Mouse (Mus musculus) lung, adult 2 months (tissue): ENCODE data around the gene Oxct1. TPM values are rescaled to one million over a fixed set of nuclear protein-coding genes. Genes with fewer than 3 reads are reported as not detected.
A peak's percentile ranks its signal among the peaks of the same experiment; 100 is the strongest.

ENCODE experiments used
- DNase-seq: peaks from one replicate; pipeline ENCODE4 v3.0.0; 2022
- H3K4me1 ChIP-seq: fragments of 200-500 bp; 2 replicates; pipeline ENCODE4 v1.6.1; 2011; ENCODE audit warnings: low read length; ENCODE audit not compliant: control insufficient read depth, insufficient read depth
- H3K4me3 ChIP-seq: fragments of 200-500 bp; replicated peaks from 2 replicates; pipeline ENCODE3; 2011; ENCODE audit warnings: low read depth, mild to moderate bottlenecking, control low read depth, low read length; ENCODE audit errors: extremely low read depth
- CTCF ChIP-seq: fragments of 200-500 bp; IDR thresholded peaks from 2 replicates; pipeline ENCODE4 v1.5.1; 2011; ENCODE audit warnings: mild to moderate bottlenecking, low read length, control low read depth; ENCODE audit not compliant: insufficient read depth
- POLR2A ChIP-seq: fragments of 200-500 bp; IDR thresholded peaks from 2 replicates; pipeline ENCODE4 v1.6.1; 2011; ENCODE audit warnings: low read depth, mild to moderate bottlenecking, control low read depth, low read length, borderline replicate concordance; ENCODE audit errors: extremely low read depth
- WGBS: fragments of 180-500 bp; shearing (Covaris S2); methylation state at CpG from one replicate; pipeline ENCODE4 v1.1.7; 2018; 5-methylcytosine and 5-hydroxymethylcytosine counted together
- polyA plus RNA-seq: library from polyadenylated mRNA; depleted of rRNA; stranded (reverse); fragments of >200 nt; gene quantifications from 2 replicates; pipeline ENCODE4 v1.2.3, GENCODE M21; 2012

Gene Oxct1
- polyA plus RNA-seq, 1 experiment: 26.6 TPM

DNA sequence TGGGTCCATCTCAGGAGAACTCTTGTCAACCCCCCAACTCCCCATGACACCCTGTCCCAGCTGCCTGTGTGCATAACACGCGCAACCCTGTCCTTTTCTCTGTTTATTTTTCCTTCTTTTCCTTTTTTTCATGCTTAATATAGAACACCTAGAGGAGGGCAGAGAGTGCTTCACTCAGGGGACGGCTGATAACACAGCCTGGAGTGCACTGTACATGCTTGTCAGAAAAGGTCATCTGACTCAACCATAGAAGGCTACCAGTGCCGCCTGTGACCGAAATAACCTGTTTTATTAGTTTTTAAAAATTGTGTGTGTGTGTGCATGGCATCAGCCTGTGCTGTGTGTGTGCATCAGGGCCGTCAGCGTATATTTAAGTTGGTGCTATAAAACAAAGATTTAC is 37.8 kb downstream of the Oxct1 start:
- H3K4me3 ChIP-seq: no peak overlapping the region
- peak; percentile 7 for DNase-seq
- TF ChIP-seq POLR2A: no peak
- TF ChIP-seq CTCF: no peak
- 63% methylated on average over 7 of the region's 7 CpGs for WGBS
- H3K4me1 ChIP-seq: no peaks in the 10 kb centered on the region

DNA sequence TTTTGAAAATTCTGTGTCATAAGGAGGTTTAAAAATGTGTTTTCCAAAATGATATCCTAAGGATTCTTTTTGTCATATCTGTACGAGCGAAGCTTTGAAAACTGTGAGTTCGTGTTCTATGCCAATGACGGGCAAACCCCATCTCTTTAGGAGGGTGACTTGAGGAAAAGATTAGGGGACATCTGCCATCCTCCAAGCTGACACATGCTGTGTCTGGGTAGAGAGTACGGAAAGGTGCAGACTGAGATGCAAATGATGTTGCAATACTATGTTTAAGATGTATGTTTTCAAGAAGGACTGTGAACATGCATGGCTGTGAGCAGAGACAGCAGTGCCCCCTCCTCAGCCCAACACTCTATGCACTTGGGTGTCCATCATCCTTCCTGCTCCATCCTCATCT is 38.5 kb downstream of the Oxct1 start:
- 93% methylated on average over 5 of the region's 5 CpGs for WGBS
- DNase-seq: no peak
- no peak overlapping the region for H3K4me3 ChIP-seq
- no peak for TF ChIP-seq POLR2A
- no peak for TF ChIP-seq CTCF
- no peaks in the 10 kb centered on the region for H3K4me1 ChIP-seq

GRCm38 (mm10) chr15:4067273-4067990 is 41.2 kb downstream of the Oxct1 start:
- DNase-seq: no peak
- 78% methylated on average over 5 of the region's 5 CpGs for WGBS
- Histone ChIP-seq H3K4me3 (no peak overlapping the region), H3K4me1 (no peaks in the 10 kb centered on the region)
- TF ChIP-seq CTCF: no peak
- TF ChIP-seq POLR2A: no peak

DNA sequence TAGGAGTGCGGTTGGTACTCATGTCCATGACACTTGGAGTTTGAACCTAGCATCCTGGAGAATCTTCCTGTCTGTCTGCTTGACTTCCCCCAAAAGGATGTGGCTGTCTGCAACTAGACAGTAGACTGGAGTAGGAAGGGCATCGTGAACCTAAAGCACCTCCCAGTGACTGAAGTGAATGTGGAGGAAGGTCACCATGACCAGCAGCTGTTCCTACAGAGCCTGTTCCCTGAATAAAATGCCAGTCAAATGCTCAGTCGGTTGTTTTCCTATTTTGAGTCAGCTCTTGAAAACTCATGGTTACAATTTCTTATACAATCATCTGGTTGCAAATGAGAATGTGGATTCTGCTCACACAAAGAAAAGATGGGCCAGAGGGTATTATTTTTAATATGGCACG is 51.8 kb downstream of the Oxct1 start:
- WGBS: 84% methylated on average over 4 of the region's 4 CpGs
- Histone ChIP-seq H3K4me1 (no peaks in the 10 kb centered on the region), H3K4me3 (no peak overlapping the region)
- TF ChIP-seq POLR2A (no peak), CTCF (no peak)
- no peak for DNase-seq

DNA sequence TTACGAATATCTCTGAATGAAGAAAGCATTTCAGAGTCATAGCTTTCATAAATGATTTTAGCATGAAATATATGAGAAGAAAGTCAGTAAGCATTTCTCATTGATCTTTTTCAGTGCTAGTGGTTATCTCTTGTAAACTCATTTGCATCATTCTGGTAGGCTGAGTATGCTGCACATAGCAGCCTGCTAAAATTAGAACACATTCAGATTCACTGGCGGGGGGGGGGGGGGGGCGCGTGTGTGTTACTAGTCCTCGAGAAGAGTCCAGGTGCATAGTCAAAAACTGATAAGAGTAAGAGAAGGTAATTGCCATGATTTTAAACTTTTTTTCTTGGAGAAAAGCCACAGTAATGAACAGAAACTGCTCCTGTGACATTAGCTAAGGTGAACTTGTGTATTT is 52.6 kb downstream of the Oxct1 start:
- no peak for DNase-seq
- Histone ChIP-seq H3K4me3 (no peak overlapping the region), H3K4me1 (no peaks in the 10 kb centered on the region)
- WGBS: 82% methylated on average over 5 of the region's 5 CpGs
- TF ChIP-seq POLR2A (no peak), CTCF (no peak)

DNA sequence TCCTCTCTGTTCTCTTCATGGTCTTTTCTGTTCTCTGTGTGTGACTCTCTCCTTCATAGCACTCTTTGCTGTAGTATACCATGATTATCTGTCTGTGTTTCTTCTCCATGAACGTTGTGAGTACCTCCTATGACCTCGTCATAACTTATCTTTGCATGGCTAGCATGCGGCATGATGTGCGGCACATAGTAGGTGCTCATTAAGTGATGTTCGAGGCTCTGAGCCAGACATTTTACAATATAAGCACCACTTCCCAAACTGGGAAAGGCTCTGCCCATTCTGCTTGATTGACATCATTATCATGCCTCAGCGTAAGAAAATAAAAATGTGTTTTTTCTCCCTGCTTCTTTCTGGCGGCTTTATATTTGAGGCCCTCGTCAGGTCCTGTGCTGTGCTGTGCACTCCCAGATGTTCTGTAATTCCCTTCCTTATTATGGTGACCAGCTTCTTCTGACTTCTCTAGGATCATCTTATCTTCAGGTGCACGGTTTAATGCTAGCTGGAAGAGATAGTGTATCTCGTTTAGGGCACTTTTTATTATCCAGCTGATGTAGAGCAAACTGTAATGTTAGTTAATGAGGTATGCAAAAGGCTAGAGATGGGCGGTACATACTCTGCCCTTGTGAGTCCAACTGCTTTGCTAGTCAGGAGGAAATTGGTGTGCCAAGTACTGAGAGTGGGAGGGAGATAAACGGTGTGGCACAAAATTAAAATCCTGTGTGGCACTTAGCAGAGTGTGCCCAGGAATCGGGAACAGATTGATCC is 53.4 kb downstream of the Oxct1 start:
- Histone ChIP-seq H3K4me3 (no peak overlapping the region), H3K4me1 (no peaks in the 10 kb centered on the region)
- no peak for DNase-seq
- TF ChIP-seq CTCF (no peak), POLR2A (no peak)
- WGBS: 87% methylated on average over 13 of the region's 13 CpGs

DNA sequence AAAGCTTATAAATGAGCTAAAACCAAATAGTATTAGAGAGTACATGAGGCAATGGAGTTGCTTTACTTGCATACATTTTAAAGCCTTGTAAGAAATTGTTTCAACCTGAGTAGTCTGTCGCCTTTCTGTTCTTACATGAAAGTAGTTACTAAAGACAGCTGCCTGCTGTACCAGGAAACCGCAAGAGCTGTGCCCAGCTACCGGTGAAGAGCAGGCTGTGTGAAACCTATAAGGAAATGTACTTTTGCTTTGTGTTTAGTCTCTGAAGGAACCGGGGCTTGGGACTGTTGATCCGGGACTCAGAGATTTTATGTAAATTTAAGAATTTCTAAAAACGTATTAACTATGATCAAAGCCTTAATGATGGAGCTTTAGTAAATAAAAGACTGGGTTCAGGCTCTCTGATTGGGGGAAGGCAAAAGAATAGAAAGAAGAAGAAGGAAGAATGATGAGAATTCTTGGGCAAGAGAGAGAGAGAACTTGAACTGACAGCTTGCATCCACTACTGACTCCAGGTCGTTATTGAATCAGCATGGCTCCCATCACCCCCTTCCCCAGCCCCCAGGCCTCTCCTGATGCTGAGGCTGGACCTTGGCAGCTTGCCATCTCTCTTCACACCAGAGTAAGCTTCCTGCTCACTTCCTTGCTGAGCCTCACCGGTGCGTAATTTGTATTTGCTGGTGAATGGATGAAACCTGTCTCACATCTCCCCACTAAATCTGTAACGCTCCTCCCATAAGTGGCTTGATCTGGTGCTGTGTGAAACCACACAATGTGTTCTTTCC is 59.6 kb downstream of the Oxct1 start:
- DNase-seq: no peak
- TF ChIP-seq POLR2A: no peak
- TF ChIP-seq CTCF: no peak
- Histone ChIP-seq H3K4me3 (no peak overlapping the region), H3K4me1 (no peaks in the 10 kb centered on the region)
- 67% methylated on average over 10 of the region's 10 CpGs for WGBS

DNA sequence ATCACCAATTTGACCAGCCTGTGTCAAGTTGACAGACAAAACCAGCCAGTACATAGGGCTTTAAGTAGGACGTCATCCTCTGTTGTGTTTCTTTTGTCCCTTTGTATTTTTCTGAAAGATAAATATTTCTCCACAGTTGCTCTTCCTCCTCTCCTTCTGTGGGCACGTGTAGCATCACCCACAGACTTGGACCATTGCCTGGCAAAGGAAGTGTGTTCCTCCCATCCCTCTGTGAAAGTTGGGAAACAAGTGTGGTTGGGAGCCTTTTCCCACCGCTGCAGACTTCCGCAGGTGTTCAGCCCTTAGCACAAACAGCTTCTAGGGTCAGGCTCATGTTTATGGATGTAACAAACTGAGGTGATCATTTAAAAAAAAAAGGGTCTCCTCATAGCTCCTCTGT is 61.3 kb downstream of the Oxct1 start:
- no peak overlapping the region for H3K4me3 ChIP-seq

GRCm38 (mm10) chr15:4087914-4088313 is 61.7 kb downstream of the Oxct1 start:
- TF ChIP-seq POLR2A: no peak
- no peak for TF ChIP-seq CTCF
- DNase-seq: no peak
- H3K4me1 ChIP-seq: no peaks in the 10 kb centered on the region
- WGBS: 80% methylated on average over 7 of the region's 7 CpGs
- no peak overlapping the region for H3K4me3 ChIP-seq

More for the DNA sequence above, 61.3 kb downstream of the Oxct1 start:
- 59% methylated on average over 4 of the region's 4 CpGs for WGBS
- no peaks in the 10 kb centered on the region for H3K4me1 ChIP-seq
- no peak for DNase-seq
- no peak for TF ChIP-seq CTCF
- no peak for TF ChIP-seq POLR2A
